Mouse (Mus musculus) heart, embryonic 16.5 days (tissue): ENCODE measurements at regions not wholly inside any gene's neighbourhood (a gene's known extent, or its start where the extent isn't known, plus 50 kb on each side); places are given as distances from the start of the nearest gene placed in this dataset.

Experiments
- ATAC-seq: fragments of 200-750 bp; cut with Nextera tagmentation; replicated peaks from 2 replicates; pipeline ENCODE4 v1.8.0; 2017; ENCODE audit warnings: moderate number of reproducible peaks; ENCODE audit not compliant: insufficient read depth, low FRiP score; ENCODE audit errors: extremely low read depth
- H3K27ac ChIP-seq: fragments of 300-500 bp; sonication (generic); 2 replicates; pipeline ENCODE4 v1.5.1; 2014; ENCODE audit warnings: mild to moderate bottlenecking, low read length, control low read depth, moderate library complexity
- H3K27me3 ChIP-seq: fragments of 300-500 bp; sonication (generic); 2 replicates; pipeline ENCODE4 v1.6.1; 2014; ENCODE audit warnings: low read length, mixed read lengths; ENCODE audit not compliant: control insufficient read depth, insufficient read depth
- H3K36me3 ChIP-seq: fragments of 300-500 bp; sonication (generic); 2 replicates; pipeline ENCODE4 v1.6.1; 2014; ENCODE audit not compliant: control insufficient read depth, insufficient read depth
- H3K4me1 ChIP-seq: fragments of 300-500 bp; sonication (generic); 2 replicates; pipeline ENCODE4 v1.6.1; 2014; ENCODE audit warnings: low read length, mixed read lengths; ENCODE audit not compliant: control insufficient read depth, insufficient read depth
- H3K4me2 ChIP-seq: fragments of 300-500 bp; sonication (generic); 2 replicates; pipeline ENCODE4 v1.6.1; 2014; ENCODE audit warnings: low read depth, mild to moderate bottlenecking, control low read depth, low read length
- H3K4me3 ChIP-seq: fragments of 300-500 bp; sonication (generic); 2 replicates; pipeline ENCODE4 v1.5.1; 2014; ENCODE audit warnings: mild to moderate bottlenecking, control low read depth, low read length
- H3K9ac ChIP-seq: fragments of 300-500 bp; sonication (generic); 2 replicates; pipeline ENCODE4 v1.6.1; 2014; ENCODE audit warnings: low read length, control low read depth
- H3K9me3 ChIP-seq: fragments of 300-500 bp; sonication (generic); replicated peaks from 2 replicates; pipeline ENCODE4 v1.6.1; 2016; ENCODE audit warnings: low read length; ENCODE audit not compliant: control insufficient read depth
- WGBS: fragments of 180-500 bp; shearing (Covaris S2); extraction: QIAGEN DNeasy Blood & Tissue Kit; methylation state at CpG from one replicate; pipeline ENCODE4 v1.1.7; 2014; 5-methylcytosine and 5-hydroxymethylcytosine counted together

- no peak overlapping the region for H3K4me3 ChIP-seq
- no peaks in the 10 kb centered on the region for H3K9me3 ChIP-seq
- H3K27ac ChIP-seq: no peak overlapping the region
- H3K4me1 ChIP-seq: peaks cover 8% of the 10 kb centered on the region
- no peak for ATAC-seq
- 79% methylated on average over 6 of the region's 6 CpGs for WGBS
- no peak overlapping the region for H3K9ac ChIP-seq
- H3K36me3 ChIP-seq: no peaks in the 10 kb centered on the region
- no peaks in the 10 kb centered on the region for H3K27me3 ChIP-seq
- H3K4me2 ChIP-seq: no peak overlapping the region
Observed at GRCm38 (mm10) chr3:53343638-53344037, 119.5 kb downstream of the Nhlrc3 start.

GRCm38 (mm10) chr3:53341304-53342206 lies 121.6 kb downstream of the Nhlrc3 start:
- no peak overlapping the region for H3K9ac ChIP-seq
- 59% methylated on average over 22 of the region's 22 CpGs for WGBS
- no peaks in the 10 kb centered on the region for H3K27me3 ChIP-seq
- H3K9me3 ChIP-seq: no peaks in the 10 kb centered on the region
- no peaks in the 10 kb centered on the region for H3K4me1 ChIP-seq
- H3K4me3 ChIP-seq: no peak overlapping the region
- ATAC-seq: no peak
- no peak overlapping the region for H3K4me2 ChIP-seq
- H3K36me3 ChIP-seq: no peaks in the 10 kb centered on the region
- H3K27ac ChIP-seq: no peak overlapping the region

- Histone ChIP-seq H3K4me3 (no peak overlapping the region), H3K27ac (no peak overlapping the region), H3K9ac (no peak overlapping the region), H3K9me3 (no peaks in the 10 kb centered on the region), H3K36me3 (no peaks in the 10 kb centered on the region), H3K4me1 (peaks cover 3% of the 10 kb centered on the region; the same call in 1 of the 2 replicates), H3K27me3 (no peaks in the 10 kb centered on the region; the same call in 1 of the 2 replicates), H3K4me2 (no peak overlapping the region)
- 92% methylated on average over 7 of the region's 7 CpGs for WGBS
- no peak for ATAC-seq
Observed at GRCm38 (mm10) chr3:53338571-53338970, 124.6 kb downstream of the Nhlrc3 start.

GRCm38 (mm10) chr3:53334051-53334450 lies 129.1 kb downstream of the Nhlrc3 start:
- Histone ChIP-seq H3K27ac (no peak overlapping the region), H3K9ac (peak overlapping the region; percentile 37), H3K4me3 (peak overlapping the region; percentile 43), H3K4me1 (peaks cover 3% of the 10 kb centered on the region; the same call in 1 of the 2 replicates), H3K36me3 (no peaks in the 10 kb centered on the region), H3K4me2 (peak overlapping the region; percentile 68), H3K9me3 (no peaks in the 10 kb centered on the region), H3K27me3 (no peaks in the 10 kb centered on the region; the same call in 1 of the 2 replicates)
- 12% methylated on average over 11 of the region's 11 CpGs for WGBS
- ATAC-seq: no peak

GRCm38 (mm10) chr3:53329528-53329927 lies 133.6 kb downstream of the Nhlrc3 start:
- no peak overlapping the region for H3K27ac ChIP-seq
- H3K36me3 ChIP-seq: no peaks in the 10 kb centered on the region

GRCm38 (mm10) chr3:53327424-53327823 lies 135.7 kb downstream of the Nhlrc3 start:
- Histone ChIP-seq H3K9me3 (no peaks in the 10 kb centered on the region), H3K4me1 (no peaks in the 10 kb centered on the region), H3K27me3 (no peaks in the 10 kb centered on the region), H3K27ac (no peak overlapping the region), H3K4me2 (no peak overlapping the region), H3K4me3 (no peak overlapping the region), H3K9ac (no peak overlapping the region), H3K36me3 (no peaks in the 10 kb centered on the region)
- ATAC-seq: no peak
- WGBS: 54% methylated on average over 5 of the region's 5 CpGs

More at GRCm38 (mm10) chr3:53329528-53329927, 133.6 kb downstream of the Nhlrc3 start:
- 54% methylated on average over 3 of the region's 3 CpGs for WGBS
- peaks cover 3% of the 10 kb centered on the region; the same call in 1 of the 2 replicates for H3K4me1 ChIP-seq
- H3K4me3 ChIP-seq: no peak overlapping the region
- no peak overlapping the region for H3K9ac ChIP-seq
- no peaks in the 10 kb centered on the region for H3K9me3 ChIP-seq
- H3K27me3 ChIP-seq: no peaks in the 10 kb centered on the region
- H3K4me2 ChIP-seq: no peak overlapping the region
- no peak for ATAC-seq

GRCm38 (mm10) chr3:53326967-53327366 lies 136.2 kb downstream of the Nhlrc3 start:
- no peak for ATAC-seq
- Histone ChIP-seq H3K27me3 (no peaks in the 10 kb centered on the region), H3K4me1 (no peaks in the 10 kb centered on the region), H3K36me3 (no peaks in the 10 kb centered on the region), H3K9me3 (no peaks in the 10 kb centered on the region), H3K4me3 (no peak overlapping the region), H3K9ac (no peak overlapping the region), H3K4me2 (no peak overlapping the region), H3K27ac (no peak overlapping the region)
- WGBS: 49% methylated on average over 7 of the region's 7 CpGs

GRCm38 (mm10) chr3:53325080-53325479 lies 138.1 kb downstream of the Nhlrc3 start:
- WGBS: 90% methylated on average over 7 of the region's 7 CpGs
- Histone ChIP-seq H3K36me3 (no peaks in the 10 kb centered on the region), H3K9ac (no peak overlapping the region), H3K9me3 (no peaks in the 10 kb centered on the region), H3K4me1 (no peaks in the 10 kb centered on the region), H3K27me3 (no peaks in the 10 kb centered on the region), H3K27ac (no peak overlapping the region), H3K4me3 (no peak overlapping the region), H3K4me2 (no peak overlapping the region)
- no peak for ATAC-seq

- Histone ChIP-seq H3K4me2 (no peak overlapping the region), H3K4me1 (no peaks in the 10 kb centered on the region), H3K9ac (no peak overlapping the region), H3K27me3 (no peaks in the 10 kb centered on the region), H3K4me3 (no peak overlapping the region), H3K27ac (no peak overlapping the region), H3K36me3 (no peaks in the 10 kb centered on the region), H3K9me3 (no peaks in the 10 kb centered on the region)
- ATAC-seq: no peak
- 74% methylated on average over 13 of the region's 13 CpGs for WGBS
Observed at GRCm38 (mm10) chr3:53324386-53324785, 138.7 kb downstream of the Nhlrc3 start.
